Mouse (Mus musculus) testis, adult 2 months (tissue): ENCODE data around the gene Ctxn2.

Experiments used
- CTCF ChIP-seq: fragments of 200-500 bp; IDR thresholded peaks from 2 replicates; pipeline ENCODE4 v1.5.1; 2012; ENCODE audit warnings: low read depth, mild to moderate bottlenecking, inconsistent platforms, low read length, moderate library complexity; ENCODE audit not compliant: control insufficient read depth, insufficient read depth, insufficient replicate concordance
- POLR2A ChIP-seq: fragments of 200-500 bp; IDR thresholded peaks from 2 replicates; pipeline ENCODE4 v1.6.1; 2012; ENCODE audit warnings: low read depth, mild to moderate bottlenecking, inconsistent platforms, low read length, moderate library complexity; ENCODE audit not compliant: control insufficient read depth

GRCm38 (mm10) chr2:125178225-125178798, 41.8 kb downstream of the Ctxn2 start:
- TF ChIP-seq CTCF (no peak), POLR2A (no peak)
